Mouse (Mus musculus) cortical plate, adult 2 months (tissue): ENCODE results near the gene Sdr42e1. TPM values are rescaled to one million over a fixed set of nuclear protein-coding genes. Genes with fewer than 3 reads are reported as not detected.

Experiments
- H3K27ac ChIP-seq: fragments of 200-500 bp; 2 replicates; pipeline ENCODE4 v1.5.1; 2012; ENCODE audit warnings: low read length, control low read depth, inconsistent platforms; ENCODE audit not compliant: insufficient read depth
- H3K4me1 ChIP-seq: fragments of 200-500 bp; 2 replicates; pipeline ENCODE4 v1.6.1; 2011; ENCODE audit warnings: low read length; ENCODE audit not compliant: control insufficient read depth, insufficient read depth
- H3K4me3 ChIP-seq: fragments of 200-500 bp; 2 replicates; pipeline ENCODE4 v1.5.1; 2011; ENCODE audit warnings: mild to moderate bottlenecking, low read length, control low read depth; ENCODE audit not compliant: insufficient read depth
- CTCF ChIP-seq: fragments of 200-500 bp; IDR thresholded peaks from 2 replicates; pipeline ENCODE4 v1.5.1; 2011; ENCODE audit warnings: mild to moderate bottlenecking, control low read depth, low read length; ENCODE audit not compliant: insufficient read depth; ENCODE audit errors: extremely low read depth
- POLR2A ChIP-seq: fragments of 200-500 bp; IDR thresholded peaks from 2 replicates; pipeline ENCODE4 v1.6.1; 2011; ENCODE audit warnings: mild to moderate bottlenecking, low read length, control low read depth; ENCODE audit not compliant: insufficient read depth; ENCODE audit errors: extremely low read depth
- polyA plus RNA-seq: library from polyadenylated mRNA; depleted of rRNA; stranded (reverse); fragments of >200 nt; gene quantifications from 2 replicates; pipeline ENCODE4 v1.2.3, GENCODE M21; 2012

Sdr42e1 gene
- polyA plus RNA-seq, 1 experiment, result 9.5 TPM

DNA sequence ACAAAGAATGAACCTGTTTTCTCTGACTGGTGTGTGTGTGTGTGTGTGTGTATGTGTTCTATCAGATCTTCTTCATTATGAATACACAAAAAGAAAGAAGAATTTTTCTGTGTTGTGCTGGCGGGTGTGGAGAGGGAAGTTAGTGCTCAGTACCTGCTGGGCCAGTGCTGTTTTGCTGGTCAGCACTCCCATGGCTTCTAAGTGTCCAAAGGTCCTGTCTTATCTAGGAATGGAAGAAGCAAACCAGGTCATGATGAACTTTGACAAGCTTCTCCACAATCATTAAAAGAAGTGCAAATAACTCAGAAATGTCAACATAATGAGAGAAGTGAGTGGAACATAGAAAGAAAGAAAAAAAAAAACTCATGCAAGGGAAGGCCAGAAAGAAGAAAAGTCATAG, 22.1 kb upstream of the Sdr42e1 start:
- H3K4me3 ChIP-seq, result no peak overlapping the region
- H3K27ac ChIP-seq, result no peak overlapping the region
- TF ChIP-seq CTCF (no peak), POLR2A (no peak)
- H3K4me1 ChIP-seq, result no peaks in the 10 kb centered on the region

DNA sequence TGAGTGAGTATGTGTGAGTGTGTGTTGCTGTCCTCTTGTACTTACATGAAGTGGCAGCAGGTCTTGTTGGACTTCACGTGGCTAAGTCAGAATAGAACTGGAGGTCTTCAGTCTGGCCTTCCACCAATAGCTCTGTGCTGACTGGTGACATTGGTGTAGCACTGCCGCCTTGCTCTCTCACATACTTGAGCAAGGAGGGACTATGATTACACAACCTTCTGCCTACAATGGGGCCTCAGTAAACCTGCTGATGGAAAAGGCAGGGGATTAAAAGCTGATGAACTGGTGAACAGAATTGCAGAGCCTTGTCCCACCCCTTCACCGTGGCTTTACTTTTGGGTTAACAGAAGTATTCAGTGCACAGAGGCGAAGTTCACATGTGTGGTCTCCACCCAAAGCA, 18.6 kb upstream of the Sdr42e1 start:
- Histone ChIP-seq H3K4me3 (no peak overlapping the region), H3K27ac (no peak overlapping the region), H3K4me1 (no peaks in the 10 kb centered on the region)
- TF ChIP-seq POLR2A (no peak), CTCF (no peak)

DNA sequence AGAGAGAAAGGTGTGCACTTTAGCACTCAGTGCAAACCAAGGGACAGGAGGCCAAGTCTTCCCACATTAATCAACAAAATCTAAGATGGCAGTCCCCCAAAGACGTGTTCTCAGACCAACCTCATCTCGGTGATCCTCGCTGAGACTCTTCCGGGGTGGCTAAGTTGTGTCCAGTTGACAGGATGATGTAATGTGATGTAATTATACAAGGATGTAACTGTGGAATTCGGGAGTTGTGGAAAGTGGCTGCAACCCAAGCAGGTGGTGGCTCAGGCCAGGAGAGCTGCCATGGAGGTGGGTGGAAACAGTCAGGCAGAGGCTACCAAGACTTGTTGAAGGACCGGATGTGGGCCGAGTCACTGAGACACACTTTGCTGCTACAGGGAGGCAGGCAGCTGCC, 14.4 kb upstream of the Sdr42e1 start:
- no peak overlapping the region for H3K4me3 ChIP-seq
- no peak for TF ChIP-seq CTCF
- TF ChIP-seq POLR2A, result no peak
- no peak overlapping the region for H3K27ac ChIP-seq
- H3K4me1 ChIP-seq, result no peaks in the 10 kb centered on the region

- Histone ChIP-seq H3K4me1 (no peaks in the 10 kb centered on the region), H3K27ac (no peak overlapping the region), H3K4me3 (no peak overlapping the region)
- no peak for TF ChIP-seq CTCF
Measured at GRCm38 (mm10) chr8:117684504-117684903, 11.0 kb upstream of the Sdr42e1 start.

DNA sequence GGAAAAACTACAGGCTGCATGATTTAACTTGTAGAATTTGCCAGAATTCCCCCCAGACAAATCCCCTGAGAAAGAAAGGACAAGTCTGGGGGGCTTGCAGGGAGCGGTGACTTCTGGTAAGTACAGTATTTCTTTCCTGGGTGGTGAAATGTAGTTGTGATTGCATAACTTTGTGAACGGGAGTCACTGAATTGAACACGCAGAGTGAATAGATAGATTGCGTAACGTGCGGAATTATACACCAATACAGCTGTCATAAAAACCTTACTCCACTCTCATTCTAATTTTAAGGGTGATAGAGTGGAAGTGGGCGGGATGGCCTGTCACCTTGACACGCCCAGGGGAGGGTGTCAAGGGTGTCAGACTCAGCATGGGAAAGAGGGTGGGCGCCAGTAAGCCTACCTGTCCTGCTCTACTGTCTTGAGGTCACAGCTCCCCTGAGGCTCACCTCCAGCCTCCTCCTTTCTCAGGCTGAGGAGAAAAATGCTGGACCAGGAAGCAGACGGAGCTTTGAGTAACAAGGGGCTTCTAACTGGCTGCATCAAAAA, 10.5 kb upstream of the Sdr42e1 start:
- Histone ChIP-seq H3K27ac (no peak overlapping the region), H3K4me3 (no peak overlapping the region), H3K4me1 (no peaks in the 10 kb centered on the region)
- TF ChIP-seq POLR2A (no peak), CTCF (no peak)

DNA sequence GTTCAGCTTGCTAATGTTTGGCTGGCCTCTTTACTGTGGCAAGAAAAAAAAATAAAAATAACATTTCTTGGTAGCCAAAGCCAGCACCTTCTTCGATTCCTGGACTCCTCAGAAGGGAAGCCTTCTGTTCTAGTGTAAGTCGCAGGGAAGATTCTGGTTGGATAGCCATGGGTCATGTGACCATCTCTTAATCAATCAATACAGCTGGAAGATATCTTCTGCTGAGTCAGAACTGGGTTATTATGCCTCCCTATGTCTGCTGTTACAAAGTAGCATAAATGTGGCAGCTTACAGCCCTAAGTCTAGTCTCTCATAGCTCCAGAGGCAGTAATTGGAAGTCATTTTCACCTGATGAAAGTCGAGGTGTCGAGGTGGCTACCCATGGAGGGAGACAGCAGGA, 5.2 kb upstream of the Sdr42e1 start:
- TF ChIP-seq POLR2A (no peak), CTCF (no peak)
- H3K4me1 ChIP-seq, result no peaks in the 10 kb centered on the region
- H3K4me3 ChIP-seq, result no peak overlapping the region
- no peak overlapping the region for H3K27ac ChIP-seq

- Histone ChIP-seq H3K27ac (no peak overlapping the region), H3K4me1 (no peaks in the 10 kb centered on the region), H3K4me3 (no peak overlapping the region)
- TF ChIP-seq POLR2A, result no peak
- no peak for TF ChIP-seq CTCF
Measured at GRCm38 (mm10) chr8:117677011-117677410, 3.5 kb upstream of the Sdr42e1 start.

GRCm38 (mm10) chr8:117676460-117676859, 3.0 kb upstream of the Sdr42e1 start:
- Histone ChIP-seq H3K4me1 (no peaks in the 10 kb centered on the region), H3K27ac (no peak overlapping the region), H3K4me3 (no peak overlapping the region)
- no peak for TF ChIP-seq CTCF
- TF ChIP-seq POLR2A, result no peak

DNA sequence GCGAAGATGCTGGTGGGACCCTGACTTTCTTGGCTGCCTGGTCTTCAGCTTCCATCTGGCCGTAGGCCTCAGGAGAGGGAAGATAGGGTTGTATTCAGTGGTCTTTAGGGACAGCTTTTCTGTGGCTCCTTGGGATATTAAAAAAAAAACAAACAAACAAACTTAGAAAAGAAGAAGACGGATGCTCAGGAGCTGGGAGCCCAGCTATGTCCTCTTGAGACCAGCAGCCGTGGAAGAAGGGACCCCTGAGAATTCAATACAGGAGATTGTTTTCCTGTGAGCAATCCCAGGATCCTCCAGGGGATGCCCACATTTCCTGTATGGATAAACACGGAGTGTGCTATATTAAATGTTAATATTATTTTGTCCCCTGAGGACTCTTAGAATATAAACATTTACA, 1.7 kb upstream of the Sdr42e1 start:
- TF ChIP-seq POLR2A (no peak), CTCF (no peak)
- no peaks in the 10 kb centered on the region for H3K4me1 ChIP-seq
- no peak overlapping the region for H3K4me3 ChIP-seq
- H3K27ac ChIP-seq, result no peak overlapping the region

DNA sequence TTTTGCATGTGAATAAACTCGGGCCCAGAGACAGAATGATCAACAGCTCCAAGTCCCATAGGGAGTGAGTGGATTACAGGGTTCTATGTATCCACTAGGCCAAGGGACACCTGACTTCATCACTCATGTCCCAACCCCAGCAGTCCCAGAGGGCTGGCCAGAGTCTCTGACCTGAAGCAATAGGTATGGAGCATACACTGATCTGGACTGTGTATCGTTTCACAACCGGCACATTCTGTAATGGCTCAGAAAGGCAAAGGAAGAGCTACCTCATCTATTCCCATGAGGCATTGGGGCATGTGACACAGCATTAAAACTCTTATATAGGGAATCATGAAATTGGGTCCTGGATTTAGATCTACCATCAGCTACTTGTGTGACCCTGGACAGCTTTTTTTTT, 931 bp downstream of the Sdr42e1 start:
- TF ChIP-seq POLR2A, result no peak
- TF ChIP-seq CTCF, result no peak
- Histone ChIP-seq H3K4me1 (no peaks in the 10 kb centered on the region), H3K27ac (no peak overlapping the region), H3K4me3 (no peak overlapping the region)

DNA sequence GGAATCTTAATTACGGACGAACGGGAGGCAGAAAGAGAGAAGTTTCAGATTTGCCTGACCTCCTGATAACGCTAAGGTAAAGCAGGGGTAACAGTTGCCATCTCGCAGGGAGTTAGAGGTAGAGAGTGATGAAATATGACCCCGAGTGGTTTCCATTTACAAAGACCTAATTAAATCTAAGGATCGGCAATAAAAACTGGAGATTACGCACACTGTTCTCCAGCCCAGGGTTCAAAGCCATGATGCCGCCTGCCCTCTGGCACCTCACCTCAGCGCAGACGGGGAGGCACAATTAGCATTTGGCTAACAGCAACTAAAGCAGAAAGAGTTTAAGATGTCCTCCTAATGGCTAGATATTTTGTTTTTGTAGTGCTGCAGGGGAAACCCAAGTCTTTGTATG, 3.0 kb downstream of the Sdr42e1 start:
- no peaks in the 10 kb centered on the region for H3K4me1 ChIP-seq
- no peak overlapping the region for H3K4me3 ChIP-seq
- H3K27ac ChIP-seq, result no peak overlapping the region
- TF ChIP-seq CTCF, result no peak
- no peak for TF ChIP-seq POLR2A
